Mouse (Mus musculus) bone marrow macrophage, adult 2 months (primary cell): ENCODE results near the gene Ccdc88c.

Source experiments
- CTCF ChIP-seq: IDR thresholded peaks from 2 replicates; pipeline ENCODE4 v1.5.1; 2012; ENCODE audit warnings: low read depth, mild to moderate bottlenecking, low read length, moderate library complexity
- POLR2A ChIP-seq: IDR thresholded peaks from 2 replicates; pipeline ENCODE4 v1.6.1; 2012; ENCODE audit warnings: mild to moderate bottlenecking, low read depth, low read length, borderline replicate concordance

DNA sequence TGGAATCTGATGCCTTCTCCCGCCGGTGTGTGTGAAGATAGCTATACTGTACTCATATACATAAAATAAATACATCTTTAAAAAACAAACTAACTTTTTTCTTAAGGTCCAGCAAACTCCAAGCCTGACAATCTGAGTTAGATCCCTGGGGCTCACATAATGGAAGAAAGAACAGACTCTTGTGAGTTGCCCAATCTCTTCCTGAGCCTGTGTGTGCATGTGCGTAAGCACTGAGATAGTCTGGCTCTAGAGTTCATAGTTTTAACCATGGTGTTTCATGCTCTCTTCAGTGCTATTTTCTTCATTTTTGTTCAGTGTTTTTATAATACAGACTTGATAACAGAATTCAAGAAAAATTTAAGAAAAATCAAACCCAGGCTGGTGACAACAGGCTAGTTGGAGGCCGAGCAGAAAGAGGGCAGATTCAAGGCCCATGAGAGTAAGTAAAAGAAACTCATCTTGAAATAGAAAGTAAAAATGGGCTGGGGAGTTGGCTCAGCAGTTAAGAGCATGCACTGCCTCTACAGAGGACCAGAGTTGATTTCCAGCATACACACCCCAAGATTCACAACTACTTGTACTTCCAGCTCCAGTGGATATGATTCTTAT is 46.1 kb upstream of the Ccdc88c start:
- TF ChIP-seq CTCF (no peak), POLR2A (no peak)
